Mouse (Mus musculus) brain, adult 2 months (tissue): Measurements from ENCODE around the gene Ddx10.
"Not testable (repeated sequence)": the region's sequence is repeated elsewhere in the genome, so short reads cannot be mapped to it uniquely, and the experiment has no call there.

ENCODE experiments used
- DNase-seq: peaks from one replicate; pipeline ENCODE4 v3.0.0; 2011; ENCODE audit warnings: low read depth, low spot score

Gene Ddx10

DNA sequence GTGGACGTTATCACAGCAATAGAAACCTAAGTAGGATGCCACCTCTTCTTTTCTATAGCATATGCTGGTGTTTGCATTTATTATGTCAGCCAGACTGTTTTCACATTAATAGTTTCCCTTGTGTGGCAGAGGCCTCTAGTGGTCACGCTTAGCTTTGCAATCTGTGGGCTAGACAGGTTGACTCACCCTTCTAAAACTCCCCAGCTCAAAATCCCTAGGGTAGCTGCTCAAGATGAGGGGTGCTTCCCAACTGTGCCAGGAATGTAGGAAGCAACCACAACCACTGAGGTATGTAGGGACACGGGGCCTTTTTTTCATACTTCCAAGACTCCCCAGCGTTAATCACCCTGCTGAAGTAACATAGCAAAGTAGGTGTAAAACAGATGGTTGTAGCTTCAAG lies 103.6 kb downstream of the Ddx10 start:
- peak; percentile 80 for DNase-seq

- DNase-seq: no peak
These were observed 104.3 kb downstream of the Ddx10 start for GRCm38 (mm10) chr9:53143508-53143907.

DNA sequence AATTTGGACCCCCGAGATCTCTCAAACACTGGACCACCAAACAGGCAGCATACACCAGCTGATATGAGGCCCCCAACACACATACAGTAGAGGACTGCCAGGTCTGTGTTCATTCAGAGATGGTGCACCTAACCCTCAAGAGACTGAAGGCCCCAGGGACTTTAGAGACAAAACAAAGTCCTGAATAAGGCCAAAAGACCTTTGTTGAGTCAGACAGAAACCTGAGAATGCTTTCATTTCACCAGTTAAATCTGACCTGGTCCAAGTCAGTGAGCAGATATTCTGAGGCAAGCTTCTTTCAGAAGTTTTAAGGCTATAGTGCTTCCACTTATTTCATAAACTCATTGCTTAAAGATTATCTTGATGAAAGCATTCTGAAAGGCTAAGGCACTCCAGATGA lies 105.4 kb downstream of the Ddx10 start:
- not testable (repeated sequence) for DNase-seq

DNA sequence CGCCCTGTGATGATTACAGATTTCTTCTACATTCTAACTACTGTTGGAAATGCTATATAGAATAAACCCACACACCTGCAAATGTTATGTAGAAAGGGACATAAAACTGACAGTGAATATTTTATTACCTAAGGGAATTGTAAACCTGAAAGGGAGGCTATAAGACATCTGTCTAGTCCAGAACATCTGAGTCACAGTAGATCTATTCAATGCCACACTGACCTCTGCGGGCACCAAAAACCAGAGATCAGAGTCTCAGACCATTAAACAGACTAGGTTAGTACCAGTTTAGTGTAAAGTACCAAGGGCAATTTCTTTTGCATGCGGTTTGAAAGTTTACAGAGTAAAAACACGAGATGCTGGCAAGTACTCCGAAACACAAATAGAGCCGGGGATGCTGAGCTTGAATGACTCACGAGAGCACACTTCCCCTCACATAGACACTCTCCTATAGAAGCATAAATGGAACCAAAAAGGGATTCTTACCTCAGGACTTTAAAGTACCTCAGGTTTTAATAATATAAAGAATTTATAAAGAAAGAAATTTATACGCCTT lies 107.2 kb downstream of the Ddx10 start:
- peak; percentile 50 for DNase-seq

GRCm38 (mm10) chr9:53132826-53133225 lies 115.0 kb downstream of the Ddx10 start:
- DNase-seq: peak; percentile 8

DNA sequence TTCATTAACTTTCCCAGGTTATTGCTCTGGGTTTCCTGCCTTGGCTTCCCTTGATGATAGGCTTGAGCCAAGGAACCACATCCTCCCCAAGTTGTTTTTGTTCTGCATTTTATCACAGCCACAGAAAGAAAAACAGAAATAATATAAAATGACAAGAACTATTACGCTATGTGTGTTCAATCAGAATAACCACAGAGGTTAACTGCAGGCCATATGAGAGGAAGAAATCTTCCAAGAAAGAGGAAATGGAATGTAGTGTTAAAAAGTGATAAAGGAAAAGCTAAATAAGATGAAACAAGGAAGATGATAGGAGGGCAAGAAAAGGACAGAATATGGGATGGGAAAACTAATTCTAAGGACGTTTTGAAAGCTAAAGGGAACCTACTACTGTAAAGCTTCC lies 117.4 kb downstream of the Ddx10 start:
- DNase-seq: no peak

- peak; percentile 25 for DNase-seq
These were observed 146.8 kb downstream of the Ddx10 start for GRCm38 (mm10) chr9:53101103-53101502.

- DNase-seq: peak; percentile 17
These were observed 152.3 kb downstream of the Ddx10 start for GRCm38 (mm10) chr9:53095319-53096165.

DNA sequence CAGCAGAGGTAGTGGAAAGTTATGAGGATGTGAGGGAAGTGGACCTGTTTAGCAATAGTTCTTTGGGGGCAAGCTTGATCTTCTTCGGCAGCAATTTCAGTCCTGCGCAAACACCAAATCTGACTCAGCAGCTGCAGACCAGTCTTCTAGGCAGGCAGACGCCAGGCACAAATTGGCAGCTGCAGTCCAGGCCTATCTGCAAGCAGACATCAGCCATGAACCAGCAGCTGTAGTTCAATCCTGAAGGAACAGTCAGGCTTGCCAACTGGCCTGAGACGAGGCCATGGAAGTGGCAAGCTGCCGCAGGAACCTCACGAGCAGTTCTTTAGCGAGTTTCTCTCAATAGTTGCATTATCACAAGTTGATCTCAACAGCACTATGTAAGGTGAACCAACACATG lies 153.3 kb downstream of the Ddx10 start:
- peak; percentile 24 for DNase-seq

- no peak for DNase-seq
These were observed 170.2 kb downstream of the Ddx10 start for GRCm38 (mm10) chr9:53077626-53078025.

DNA sequence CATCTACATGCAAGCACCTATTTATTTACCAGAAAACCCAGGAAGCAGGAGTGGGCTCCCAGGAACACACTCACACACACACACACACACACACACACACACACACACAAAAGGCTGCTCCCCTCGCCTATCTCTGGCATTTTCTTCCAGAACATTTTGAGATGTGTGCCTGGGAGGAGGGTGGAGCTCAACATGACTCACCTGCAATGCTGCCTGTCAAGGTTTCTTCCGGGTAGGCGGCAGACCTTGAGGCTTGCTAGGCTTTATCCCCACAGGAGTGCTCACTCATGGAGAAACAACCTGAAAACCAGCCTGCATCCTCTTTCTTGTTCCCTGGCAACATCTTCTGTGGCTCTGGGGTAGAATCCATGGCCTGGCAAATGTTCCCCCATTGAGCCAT lies 171.9 kb downstream of the Ddx10 start:
- DNase-seq: peak; percentile 59

DNA sequence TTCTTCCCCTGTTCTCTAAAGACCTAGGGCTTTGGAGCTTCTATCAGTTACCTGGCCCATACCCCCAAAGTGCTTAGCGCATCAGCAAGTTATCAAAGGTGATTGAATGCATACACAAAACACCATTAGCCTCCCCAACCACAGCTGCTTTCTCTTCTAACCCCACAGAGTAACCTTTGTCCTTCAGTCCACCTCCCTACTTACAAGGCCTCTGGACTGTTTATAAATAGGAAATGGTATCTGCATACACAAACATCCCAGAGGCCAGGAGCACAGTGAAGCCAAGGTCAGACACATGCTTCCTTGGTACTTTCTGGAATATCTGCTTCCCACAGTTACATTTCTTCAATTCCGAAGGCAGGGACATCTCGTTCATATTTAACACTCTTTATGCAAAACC lies 173.4 kb downstream of the Ddx10 start:
- no peak for DNase-seq

DNA sequence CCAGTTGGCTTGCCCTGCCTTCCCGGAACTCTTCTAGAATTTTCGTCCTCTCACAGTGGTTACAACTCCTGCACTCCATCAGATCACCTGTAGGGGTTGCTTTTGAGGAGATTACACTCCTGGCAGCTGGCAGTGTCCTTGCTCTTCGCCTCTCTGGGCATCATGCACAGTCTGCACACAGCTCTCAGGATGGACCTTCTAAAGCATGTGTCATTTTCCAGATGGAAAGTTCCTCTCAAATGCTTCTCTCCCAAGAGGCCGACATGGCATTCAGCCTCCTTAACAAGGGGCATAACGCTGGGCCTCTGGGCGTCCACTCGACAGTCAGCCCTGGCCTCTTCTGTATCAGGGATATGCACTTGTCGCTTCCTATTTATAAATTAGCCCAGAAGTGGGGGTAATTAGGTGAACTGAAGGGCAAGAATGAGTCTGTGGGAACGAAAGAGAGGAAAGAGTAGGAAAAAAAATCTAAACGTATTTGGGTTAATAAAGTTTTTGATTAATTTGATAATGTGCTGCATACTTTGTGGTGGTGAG lies 174.2 kb downstream of the Ddx10 start:
- no peak for DNase-seq

- DNase-seq: peak; percentile 59
These were observed 175.8 kb downstream of the Ddx10 start for GRCm38 (mm10) chr9:53072088-53072487.

DNA sequence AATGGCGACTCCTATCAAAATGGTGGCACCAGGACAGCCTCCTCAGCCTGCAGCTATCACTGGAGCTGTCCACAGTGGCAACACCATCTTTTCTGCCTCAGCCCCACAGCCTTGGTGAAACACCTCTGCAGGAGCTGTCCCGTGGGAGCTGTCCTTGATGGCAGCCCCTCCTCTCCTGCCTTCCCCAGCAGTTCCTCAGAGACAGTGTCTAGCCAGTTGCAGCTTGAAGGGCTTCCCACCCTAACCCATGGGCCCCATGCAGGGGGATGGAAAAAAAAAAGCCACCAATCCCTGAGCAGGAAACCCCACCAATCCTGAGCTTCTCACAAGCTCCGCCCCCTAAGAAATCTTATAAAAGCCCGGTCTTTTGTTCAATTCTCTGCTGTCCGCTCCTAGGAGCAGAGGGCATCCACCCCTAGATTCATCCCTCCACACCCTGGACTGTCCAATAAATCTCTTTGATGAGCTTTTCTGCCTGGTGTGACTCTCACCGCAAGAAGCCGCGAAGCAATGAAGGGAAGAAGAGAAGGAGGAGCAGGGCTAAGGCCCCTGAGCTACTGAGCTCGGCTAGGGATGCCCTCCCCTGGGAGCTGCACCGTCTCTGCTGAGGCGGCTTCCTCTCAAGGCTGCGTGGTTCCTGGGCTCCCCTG lies 176.9 kb downstream of the Ddx10 start:
- DNase-seq: no peak

DNA sequence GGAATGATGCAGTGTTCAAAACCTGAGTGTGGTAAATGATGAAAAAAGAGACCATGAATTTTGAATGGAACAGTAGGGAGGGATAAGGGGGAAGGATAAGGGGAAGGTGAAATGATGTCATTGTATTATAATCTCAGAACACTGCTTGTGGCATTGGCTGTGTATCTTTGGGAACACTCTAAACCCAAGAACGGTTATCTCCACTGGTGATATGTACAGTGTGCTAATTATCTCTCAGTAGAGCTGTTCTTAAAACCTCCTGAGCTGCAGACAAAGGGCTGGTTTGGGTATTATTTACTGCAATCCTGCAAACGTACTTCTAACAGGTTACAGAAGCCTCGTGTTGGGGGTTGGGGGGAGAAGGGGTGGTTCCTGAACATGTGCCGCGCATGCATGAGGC lies 179.7 kb downstream of the Ddx10 start:
- no peak for DNase-seq

- peak; percentile 27 for DNase-seq
These were observed 181.4 kb downstream of the Ddx10 start for GRCm38 (mm10) chr9:53066428-53066827.

DNA sequence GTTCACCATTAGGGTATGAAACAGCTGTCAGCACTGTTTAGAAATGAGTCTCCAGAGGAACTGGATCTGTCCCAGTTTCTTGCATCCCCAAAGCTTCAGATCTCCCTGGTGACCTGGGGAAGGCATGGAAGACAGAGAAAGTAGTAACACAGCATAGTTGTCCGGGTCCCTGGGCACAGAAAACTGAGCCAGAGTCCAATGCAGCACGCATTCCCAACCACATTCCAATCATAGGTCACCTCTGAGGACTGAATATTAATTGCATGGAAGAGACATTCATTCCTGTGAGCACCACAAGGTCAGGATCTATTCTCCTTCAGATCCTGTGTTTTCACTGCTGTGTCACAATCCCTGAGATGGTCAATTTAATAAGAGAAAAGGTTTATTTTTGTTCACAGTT lies 182.8 kb downstream of the Ddx10 start:
- no peak for DNase-seq

GRCm38 (mm10) chr9:53064531-53064930 lies 183.3 kb downstream of the Ddx10 start:
- no peak for DNase-seq

DNA sequence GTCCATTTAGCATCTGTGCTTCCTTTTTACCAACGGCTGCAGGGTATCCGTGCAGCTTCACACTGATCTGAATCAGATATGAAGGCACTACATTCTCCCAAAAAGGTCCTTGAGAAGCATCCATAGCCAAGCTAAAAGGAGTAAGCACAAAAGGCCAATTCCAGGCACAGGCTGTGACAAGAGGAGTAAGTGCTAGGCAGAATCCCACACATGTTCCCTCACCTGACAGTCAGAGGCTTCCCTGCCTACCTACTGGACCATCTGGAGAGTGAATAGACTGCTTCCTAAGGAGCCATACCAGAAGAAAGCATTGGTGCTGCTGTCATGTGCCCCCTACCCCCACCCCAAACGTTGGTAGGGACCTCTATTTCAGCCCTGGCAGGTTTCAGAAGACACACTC lies 192.5 kb downstream of the Ddx10 start:
- peak; percentile 66 for DNase-seq
